Mouse (Mus musculus): Measurements from ENCODE around the gene Hist1h1c. TPM values are rescaled to one million over a fixed set of nuclear protein-coding genes. Genes with fewer than 3 reads are reported as not detected.
"Not testable (repeated sequence)": the region's sequence is repeated elsewhere in the genome, so short reads cannot be mapped to it uniquely, and the experiment has no call there.

Hist1h1c gene
- total RNA-seq, 2 experiments from 2014 or later: 361 to 459 TPM

DNA sequence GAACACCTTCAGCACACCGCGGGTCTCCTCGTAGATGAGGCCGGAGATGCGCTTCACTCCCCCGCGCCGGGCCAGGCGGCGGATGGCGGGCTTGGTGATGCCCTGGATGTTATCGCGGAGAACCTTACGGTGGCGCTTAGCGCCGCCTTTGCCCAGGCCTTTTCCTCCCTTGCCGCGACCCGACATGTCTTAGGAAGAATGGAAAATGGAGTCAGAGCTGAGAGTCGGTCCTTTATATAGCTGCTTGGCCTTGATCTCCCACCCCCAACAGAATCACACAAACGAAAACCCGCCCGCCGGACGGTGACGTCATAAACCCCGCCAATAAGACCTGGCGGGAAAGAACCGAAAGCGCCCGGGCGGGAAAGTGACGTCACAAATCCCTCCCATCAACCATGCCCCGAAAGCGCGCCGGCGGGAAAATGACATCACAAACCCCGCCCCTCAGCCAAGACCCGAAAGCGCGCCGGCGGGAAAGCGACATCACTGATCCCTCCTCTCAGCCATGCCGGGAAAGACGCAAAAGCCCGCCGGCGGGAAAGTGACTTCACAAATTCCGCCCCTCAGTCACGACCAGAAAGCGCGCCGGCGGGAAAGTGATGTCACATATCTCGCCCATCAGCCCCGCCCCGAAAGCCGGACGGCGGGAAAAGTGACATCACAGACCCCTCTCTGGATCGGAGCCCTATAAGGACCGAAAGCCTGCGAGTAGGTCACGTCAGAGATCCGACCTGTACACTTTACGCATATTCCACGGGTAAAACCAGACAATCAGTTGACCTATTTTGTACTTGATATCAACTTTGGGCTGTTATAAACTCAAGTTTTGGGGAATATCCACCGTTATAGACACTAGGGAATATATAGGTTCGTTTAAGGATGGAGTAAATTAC lies 22.6 kb downstream of the Hist1h1c start, which contains the start of gene Hist1h4a:
Gene Hist1h4a, minus strand, starts transcription at position 259 of the 893 bp plus-strand sequence.
- DNase-seq: peak; percentile 93

DNA sequence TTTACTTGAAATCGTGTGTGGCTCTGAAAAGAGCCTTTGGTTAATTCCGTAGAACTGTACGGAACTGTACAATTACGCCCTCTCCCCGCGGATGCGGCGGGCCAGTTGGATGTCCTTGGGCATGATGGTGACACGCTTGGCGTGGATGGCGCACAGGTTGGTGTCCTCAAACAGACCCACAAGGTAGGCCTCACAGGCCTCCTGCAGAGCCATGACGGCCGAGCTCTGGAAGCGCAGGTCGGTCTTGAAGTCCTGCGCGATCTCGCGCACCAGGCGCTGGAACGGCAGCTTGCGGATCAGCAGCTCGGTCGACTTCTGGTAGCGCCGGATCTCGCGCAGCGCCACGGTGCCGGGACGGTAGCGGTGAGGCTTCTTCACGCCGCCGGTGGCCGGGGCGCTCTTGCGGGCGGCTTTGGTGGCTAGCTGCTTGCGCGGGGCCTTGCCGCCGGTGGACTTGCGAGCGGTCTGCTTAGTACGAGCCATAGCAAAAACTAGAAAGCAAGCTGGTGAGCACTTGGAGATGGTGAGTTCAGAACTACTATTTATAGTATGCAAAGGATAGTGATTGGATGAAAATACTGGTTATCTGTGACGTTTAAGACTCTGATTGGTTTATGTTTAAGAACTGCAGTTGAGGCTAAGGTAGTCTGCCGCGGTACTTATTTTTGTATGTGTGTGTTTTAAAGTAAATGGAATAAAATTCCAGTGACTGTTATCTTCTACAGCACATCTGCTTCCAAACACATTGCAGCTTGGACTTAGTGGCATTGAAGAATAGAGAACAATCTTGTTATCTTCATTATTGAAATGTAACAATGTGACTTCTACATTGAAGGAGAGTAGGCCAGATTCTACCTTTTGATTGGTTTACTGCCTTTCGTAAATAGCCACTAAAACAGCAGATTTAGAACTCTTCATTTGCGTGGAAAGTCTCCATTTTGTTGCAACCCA lies 23.5 kb downstream of the Hist1h1c start, which contains the start of gene Hist1h3a:
Gene Hist1h3a, minus strand, starts transcription at position 516 of the 951 bp plus-strand sequence.
- DNase-seq: peak; percentile 30

DNA sequence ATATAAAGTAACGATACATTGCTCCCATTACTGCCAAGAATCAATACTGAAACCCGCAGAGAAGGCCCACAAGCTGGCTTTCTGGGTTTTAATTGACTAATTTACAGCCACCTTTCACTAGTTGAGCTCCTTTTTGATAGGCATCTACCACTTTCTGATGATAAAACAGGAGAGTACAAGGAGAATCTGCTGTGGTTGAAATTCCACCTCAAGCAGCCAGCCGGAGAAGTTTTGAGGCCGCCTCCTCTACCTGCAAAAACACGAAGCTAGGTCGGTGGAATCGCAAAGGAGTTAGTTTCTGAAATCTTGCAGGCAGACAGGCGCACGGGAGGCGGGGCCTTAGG lies 24.6 kb downstream of the Hist1h1c start:
- DNase-seq: no peak

DNA sequence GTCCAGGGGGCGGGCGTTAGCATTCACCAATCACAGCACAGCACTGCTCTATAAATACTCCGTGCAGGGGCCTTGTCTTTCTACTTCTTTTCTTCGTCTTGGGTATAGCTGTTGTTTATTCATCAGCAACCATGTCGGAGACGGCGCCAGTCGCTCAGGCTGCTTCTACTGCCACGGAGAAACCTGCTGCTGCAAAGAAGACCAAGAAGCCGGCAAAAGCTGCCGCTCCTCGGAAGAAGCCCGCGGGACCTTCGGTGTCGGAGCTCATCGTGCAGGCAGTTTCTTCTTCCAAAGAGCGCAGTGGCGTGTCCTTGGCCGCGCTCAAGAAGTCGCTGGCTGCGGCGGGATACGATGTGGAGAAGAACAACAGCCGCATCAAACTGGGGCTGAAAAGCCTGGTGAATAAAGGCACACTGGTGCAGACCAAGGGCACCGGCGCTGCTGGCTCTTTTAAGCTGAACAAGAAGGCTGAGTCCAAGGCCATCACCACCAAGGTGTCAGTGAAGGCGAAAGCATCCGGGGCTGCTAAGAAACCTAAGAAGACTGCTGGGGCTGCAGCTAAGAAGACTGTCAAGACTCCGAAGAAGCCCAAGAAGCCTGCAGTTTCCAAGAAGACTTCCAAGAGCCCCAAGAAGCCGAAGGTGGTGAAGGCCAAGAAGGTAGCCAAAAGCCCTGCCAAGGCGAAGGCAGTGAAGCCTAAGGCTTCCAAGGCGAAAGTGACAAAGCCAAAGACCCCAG lies 25.1 kb downstream of the Hist1h1c start, which contains the start of gene Hist1h1a:
Gene Hist1h1a, plus strand, starts transcription at position 81 of the 738 bp plus-strand sequence.
- DNase-seq: peak; percentile 72

- DNase-seq: no peak
Observed at GRCm38 (mm10) chr13:23764324-23765171, 25.9 kb downstream of the Hist1h1c start.

DNA sequence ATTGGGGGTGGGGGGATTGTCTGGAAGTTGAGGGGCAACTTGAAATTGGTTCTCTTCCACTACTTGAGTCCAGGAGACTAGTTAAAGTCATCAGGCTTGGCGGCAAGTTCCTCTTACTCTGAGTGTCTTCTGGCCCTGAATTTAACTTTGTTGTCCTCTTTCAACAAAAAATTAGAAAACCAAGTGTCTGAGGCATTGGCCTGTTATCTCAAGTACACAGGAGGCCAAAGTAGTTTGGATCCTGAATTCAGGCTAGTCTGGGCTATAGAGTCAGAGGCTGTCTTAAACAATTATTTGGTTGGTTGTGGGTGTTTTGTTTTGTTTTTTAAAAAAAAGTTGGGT lies 26.5 kb downstream of the Hist1h1c start:
- DNase-seq: no peak

- no peak for DNase-seq
Observed at GRCm38 (mm10) chr13:23766772-23767171, 28.2 kb downstream of the Hist1h1c start.

- DNase-seq: no peak
Observed at GRCm38 (mm10) chr13:23768834-23769397, 30.3 kb downstream of the Hist1h1c start.

DNA sequence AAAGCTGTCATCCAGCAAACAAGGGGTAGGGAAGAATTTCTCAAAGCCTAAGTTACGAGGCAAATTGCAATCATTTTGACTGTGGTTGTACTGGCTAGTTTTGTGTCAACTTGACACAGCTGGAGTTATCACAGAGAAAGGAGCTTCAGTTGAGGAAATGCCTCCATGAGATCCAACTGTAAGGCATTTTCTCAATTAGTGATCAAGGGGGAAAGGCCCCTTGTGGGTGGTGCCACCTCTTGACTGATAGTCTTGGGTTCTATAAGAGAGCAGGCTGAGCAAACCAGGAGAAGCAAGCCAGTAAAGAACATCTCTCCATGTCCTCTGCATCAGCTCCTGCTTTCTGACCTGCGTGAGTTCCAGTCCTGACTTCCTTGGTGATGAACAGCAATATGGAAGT lies 31.0 kb downstream of the Hist1h1c start, which contains the start of gene Trim38:
Gene Trim38, plus strand, starts transcription at position 301 of the 400 bp plus-strand sequence.
- DNase-seq: not testable (repeated sequence)

- DNase-seq: peak; percentile 19
Observed at GRCm38 (mm10) chr13:23772561-23773313, 34.1 kb downstream of the Hist1h1c start.

GRCm38 (mm10) chr13:23778339-23778738 lies 39.7 kb downstream of the Hist1h1c start:
- DNase-seq: no peak

DNA sequence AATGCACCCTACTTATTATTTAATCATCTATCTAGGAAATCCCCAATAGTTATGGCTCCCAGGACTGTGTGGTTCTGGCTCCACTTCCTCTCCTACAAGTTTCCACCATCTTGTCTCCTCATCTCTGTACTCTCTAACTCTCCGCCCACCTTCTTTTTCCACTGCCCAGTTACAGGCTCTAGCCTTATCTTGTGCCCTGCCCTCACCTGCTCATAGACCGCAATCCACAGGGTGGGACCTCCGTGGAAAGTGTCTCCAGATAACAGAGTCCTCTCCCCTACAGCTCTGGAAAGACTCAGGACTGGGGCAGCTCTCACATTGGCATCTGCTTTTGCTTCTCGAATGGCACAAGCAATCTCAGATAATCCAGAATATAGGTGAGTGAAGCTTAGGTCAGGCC lies 40.4 kb downstream of the Hist1h1c start:
- no peak for DNase-seq

Small RNA genes within 50 kb of the gene (microRNA-seq; reads per million reads assigned to microRNA genes)
- 0 reads per million in 2 experiments for gene Gm44314
- gene Gm44484: 0 reads per million in 2 experiments

Other genes with a start within 250 kb of the Hist1h1c start
- gene Btn2a2, start 250.0 kb upstream of the Hist1h1c start, total RNA-seq (2021): under 1 TPM in 1 of 2 experiments, not detected in 1; 0.11 TPM
- 100 to 1,000 TPM; 473 to 507 TPM for gene Hist1h4h, start 207.8 kb upstream of the Hist1h1c start, total RNA-seq (2021)
- gene Hist1h2af, start 204.9 kb upstream of the Hist1h1c start, total RNA-seq (2021): 100 to 1,000 TPM; 189 to 190 TPM
- 10 to 100 TPM; 58.4 to 59.9 TPM for gene Hist1h3g, start 203.4 kb upstream of the Hist1h1c start, total RNA-seq (2021)
- 10 to 100 TPM; 11.8 to 13.3 TPM for gene Hist1h2bh, start 195.4 kb upstream of the Hist1h1c start, total RNA-seq (2021)
- 10 to 100 TPM; 53.8 to 66.7 TPM for gene Hist1h3f, start 194.8 kb upstream of the Hist1h1c start, total RNA-seq (2021)
- 100 to 1,000 TPM; 285 to 328 TPM for gene Hist1h4f, start 187.2 kb upstream of the Hist1h1c start, total RNA-seq (2021)
- 10 to 100 TPM; 17.8 to 19.5 TPM for gene Hist1h1d, start 185.5 kb upstream of the Hist1h1c start, total RNA-seq (2021)
- gene Hist1h3e, start 176.4 kb upstream of the Hist1h1c start, total RNA-seq (2021): 100 to 1,000 TPM; 121 to 135 TPM
- gene Hist1h2ae, start 167.6 kb upstream of the Hist1h1c start, total RNA-seq (2021): 10 to 100 TPM; 34.2 to 37.9 TPM
- 100 to 1,000 TPM; 245 to 257 TPM for gene Hist1h2bg, start 167.4 kb upstream of the Hist1h1c start, total RNA-seq (2021)
- 100 to 1,000 TPM; 121 to 140 TPM for gene Hist1h2bf, start 164.6 kb upstream of the Hist1h1c start, total RNA-seq (2021)
- 10 to 100 TPM; 16.0 to 20.6 TPM for gene Hist1h2ad, start 164.4 kb upstream of the Hist1h1c start, total RNA-seq (2021)
- 10 to 100 TPM; 25.8 to 30.6 TPM for gene Hist1h3d, start 163.0 kb upstream of the Hist1h1c start, total RNA-seq (2021)
- gene Hist1h4d, start 157.2 kb upstream of the Hist1h1c start, total RNA-seq (2021): 100 to 1,000 TPM; 165 to 171 TPM
- gene Hist1h2be, start 117.7 kb upstream of the Hist1h1c start, total RNA-seq (2021): 10 to 100 TPM; 36.6 to 38.0 TPM
- gene Hist1h1e, start 116.2 kb upstream of the Hist1h1c start, total RNA-seq (2021): 100 to 1,000 TPM; 182 to 186 TPM
- gene Hist1h2ac, start 54.9 kb upstream of the Hist1h1c start, total RNA-seq (2021): 1 to 10 TPM; 6.3 to 6.7 TPM
- 10 to 100 TPM; 87.0 to 92.4 TPM for gene Hist1h2bc, start 54.6 kb upstream of the Hist1h1c start, total RNA-seq (2021)
- gene Hist1h1t, start 43.0 kb upstream of the Hist1h1c start, total RNA-seq (2021): under 1 TPM; 0.59 to 0.63 TPM
- 100 to 1,000 TPM; 153 to 157 TPM for gene Hist1h4c, start 40.4 kb upstream of the Hist1h1c start, total RNA-seq (2021)
- 1 to 10 TPM; 8.1 to 9.5 TPM for gene Hfe, start 28.0 kb upstream of the Hist1h1c start, total RNA-seq (2021)
- gene Hist1h3c, start 6.8 kb downstream of the Hist1h1c start, total RNA-seq (2021): 10 to 100 TPM; 86.2 to 86.5 TPM
- gene Hist1h2bb, start 7.9 kb downstream of the Hist1h1c start, total RNA-seq (2021): 100 to 1,000 TPM; 106 to 125 TPM
- 100 to 1,000 TPM; 187 to 217 TPM for gene Hist1h2ab, start 12.3 kb downstream of the Hist1h1c start, total RNA-seq (2021)
- gene Hist1h3b, start 13.5 kb downstream of the Hist1h1c start, total RNA-seq (2021): 100 to 1,000 TPM; 213 to 261 TPM
- 100 to 1,000 TPM; 131 to 149 TPM for gene Hist1h4b, start 18.2 kb downstream of the Hist1h1c start, total RNA-seq (2021)
- 100 to 1,000 TPM; 140 to 160 TPM for gene Hist1h4a, start 22.4 kb downstream of the Hist1h1c start, total RNA-seq (2021)
- gene Hist1h3a, start 23.6 kb downstream of the Hist1h1c start, total RNA-seq (2021): 100 to 1,000 TPM; 159 to 176 TPM
- gene Hist1h1a, start 24.9 kb downstream of the Hist1h1c start, total RNA-seq (2021): 100 to 1,000 TPM; 124 to 147 TPM
- gene Trim38, start 31.1 kb downstream of the Hist1h1c start, total RNA-seq (2021): not detected
- under 1 TPM in 1 of 2 experiments, not detected in 1; 0.11 TPM for gene Slc17a2, start 68.2 kb downstream of the Hist1h1c start, total RNA-seq (2021)
- gene Slc17a3, start 100.6 kb downstream of the Hist1h1c start, total RNA-seq (2021): under 1 TPM in 1 of 2 experiments, not detected in 1; 0.07 TPM
- gene Slc17a1, start 128.9 kb downstream of the Hist1h1c start, total RNA-seq (2021): not detected
- not detected for gene Slc17a4, start 176.2 kb downstream of the Hist1h1c start, total RNA-seq (2021)
- not detected for gene Hist1h2ba, start 195.3 kb downstream of the Hist1h1c start, total RNA-seq (2021)
- gene Hist1h2aa, start 195.7 kb downstream of the Hist1h1c start, total RNA-seq (2021): not detected